Mouse (Mus musculus): ENCODE results near the gene Angel1.

GRCm38 (mm10) chr12:86682178-86682577, 44.1 kb downstream of the Angel1 start:
- TF ChIP-seq CTCF (IDR thresholded peaks at IDR 0.05; ENCODE audit: control insufficient read depth, insufficient read depth, insufficient read length) (no peak), CEBPB (IDR thresholded peaks at IDR 0.05; ENCODE audit: low read depth) (no peak), FOSL1 (IDR thresholded peaks at IDR 0.05; ENCODE audit: insufficient read depth, low read length, poor library complexity, severe bottlenecking) (no peak), MAX (IDR thresholded peaks at IDR 0.05) (no peak), MYOG (IDR thresholded peaks at IDR 0.05; ENCODE audit: control insufficient read depth, extremely low read depth, insufficient read length) (no peak)

All from C2C12 (cell line).